Mouse (Mus musculus) layer of hippocampus, adult 2 months (tissue): ENCODE results near the gene Tm9sf2. TPM values are rescaled to one million over a fixed set of nuclear protein-coding genes. Genes with fewer than 3 reads are reported as not detected.
A peak's percentile ranks its signal among the peaks of the same experiment; 100 is the strongest.

Source experiments
- DNase-seq, 2 experiments: peaks; one replicate each; pipeline ENCODE4 v3.0.0; 2022; ENCODE audit warnings: low spot score in 2 of 2
- H3K27ac ChIP-seq: fragments of 200-600 bp; 2 replicates; pipeline ENCODE4 v1.8.1; 2022
- H3K4me3 ChIP-seq: fragments of 200-600 bp; 2 replicates; pipeline ENCODE4 v1.8.1; 2022; ENCODE audit warnings: mild to moderate bottlenecking
- CTCF ChIP-seq: fragments of 200-600 bp; conservative IDR thresholded peaks from 2 replicates; pipeline ENCODE4 v1.8.1; 2022; ENCODE audit warnings: antibody characterized with exemption, mild to moderate bottlenecking, moderate library complexity
- total RNA-seq, 2 experiments: library from RNA; stranded (reverse); gene quantifications; 2 replicates each; pipeline ENCODE4 v1.2.3; 2021

The Tm9sf2 gene
- total RNA-seq, 2 experiments from 2014 or later = 107 TPM

DNA sequence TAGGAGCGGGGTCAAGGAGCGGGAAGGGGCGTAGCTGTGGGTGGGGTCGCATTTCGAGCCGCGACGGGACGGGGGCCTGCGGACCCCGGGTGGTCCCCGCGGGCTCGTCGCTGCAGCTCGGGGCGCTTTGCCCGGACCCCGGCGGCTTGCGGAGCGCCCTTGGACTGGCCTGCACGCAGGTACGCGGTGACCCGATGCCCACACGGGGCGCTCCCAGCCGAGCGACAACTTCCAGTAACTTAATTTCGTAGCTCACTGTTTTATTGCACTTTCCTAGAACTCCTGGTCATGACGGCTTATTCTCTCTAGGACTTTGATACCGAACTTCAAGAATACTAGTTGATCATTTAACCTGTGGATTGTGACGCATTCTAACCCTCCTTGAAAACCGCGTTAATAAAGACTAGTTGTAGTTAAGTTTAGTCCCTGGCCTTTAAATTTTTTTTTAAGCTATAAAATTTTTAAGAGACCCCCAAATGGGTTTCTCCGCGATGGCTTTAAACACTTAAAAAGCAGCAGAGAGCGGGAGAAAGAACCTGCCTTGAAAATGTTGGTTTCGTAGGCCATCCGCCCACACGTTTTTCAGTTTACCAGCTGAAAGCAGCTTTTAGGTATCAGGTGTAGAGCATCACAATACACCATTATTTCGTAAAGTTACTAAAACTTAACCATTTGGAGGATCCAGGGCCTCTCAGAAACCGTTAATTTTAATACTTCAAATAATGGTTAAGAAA, 810 bp downstream of the Tm9sf2 start:
- peak in 1 of 2 experiments; percentile 15 for DNase-seq
- Histone ChIP-seq H3K4me3 (peak overlapping the region; percentile 98), H3K27ac (peak overlapping the region; percentile 95)
- peak; percentile 48 for TF ChIP-seq CTCF

GRCm38 (mm10) chr14:122111681-122112080, 4.8 kb downstream of the Tm9sf2 start:
- Histone ChIP-seq H3K27ac (no peak overlapping the region), H3K4me3 (no peak overlapping the region)
- peak; percentile 75 for TF ChIP-seq CTCF
- no peak for DNase-seq

DNA sequence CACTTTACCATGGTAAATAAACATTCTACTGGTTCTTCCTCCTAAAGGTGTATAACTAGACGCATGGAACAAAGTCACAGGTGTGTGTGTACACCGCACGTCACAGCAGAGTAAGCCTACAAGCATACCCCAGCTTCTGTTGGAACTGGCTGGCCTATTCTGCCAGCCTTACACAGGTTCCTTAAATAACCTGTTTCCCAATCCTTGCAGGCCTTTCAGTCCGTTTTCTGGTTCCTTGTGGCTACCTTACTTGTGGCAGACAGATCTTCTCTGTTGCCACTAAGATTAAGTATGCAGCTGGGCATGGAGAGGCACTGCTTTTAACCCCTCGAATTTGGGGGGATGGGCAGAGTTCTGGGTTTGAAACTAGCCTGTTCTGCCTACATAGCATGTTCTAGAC, 5.5 kb downstream of the Tm9sf2 start:
- no peak for TF ChIP-seq CTCF

GRCm38 (mm10) chr14:122116200-122116599, 9.4 kb downstream of the Tm9sf2 start:
- no peak overlapping the region for H3K4me3 ChIP-seq
- no peak overlapping the region for H3K27ac ChIP-seq
- TF ChIP-seq CTCF = no peak
- no peak for DNase-seq

More for the DNA sequence above, 5.5 kb downstream of the Tm9sf2 start:
- no peak for DNase-seq
- no peak overlapping the region for H3K27ac ChIP-seq
- no peak overlapping the region for H3K4me3 ChIP-seq

- DNase-seq = peak in 1 of 2 experiments; percentile 26
- H3K27ac ChIP-seq = no peak overlapping the region
- TF ChIP-seq CTCF = peak; percentile 80
- no peak overlapping the region for H3K4me3 ChIP-seq
Measured at GRCm38 (mm10) chr14:122130111-122130797, 23.4 kb downstream of the Tm9sf2 start.

DNA sequence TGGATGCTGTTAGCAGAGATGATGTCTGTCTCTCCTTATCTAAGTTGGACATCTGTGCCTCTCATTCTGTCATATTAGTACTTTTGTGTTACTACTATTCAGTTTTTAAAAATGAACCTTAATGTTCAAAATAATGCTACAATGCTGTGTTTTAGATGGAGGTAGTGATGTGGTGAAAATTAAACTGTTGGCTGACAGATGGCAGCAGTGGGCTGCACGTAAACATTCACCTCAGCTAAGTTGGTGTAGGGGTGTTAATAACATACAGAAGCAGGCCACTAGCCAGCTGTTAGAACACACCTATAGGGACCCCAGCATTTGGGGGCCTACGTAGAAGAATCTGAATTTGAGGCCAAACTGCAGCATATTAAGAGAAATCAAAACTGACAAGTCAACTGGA, 24.8 kb downstream of the Tm9sf2 start:
- H3K4me3 ChIP-seq = no peak overlapping the region
- DNase-seq = no peak
- peak; percentile 47 for TF ChIP-seq CTCF
- no peak overlapping the region for H3K27ac ChIP-seq

DNA sequence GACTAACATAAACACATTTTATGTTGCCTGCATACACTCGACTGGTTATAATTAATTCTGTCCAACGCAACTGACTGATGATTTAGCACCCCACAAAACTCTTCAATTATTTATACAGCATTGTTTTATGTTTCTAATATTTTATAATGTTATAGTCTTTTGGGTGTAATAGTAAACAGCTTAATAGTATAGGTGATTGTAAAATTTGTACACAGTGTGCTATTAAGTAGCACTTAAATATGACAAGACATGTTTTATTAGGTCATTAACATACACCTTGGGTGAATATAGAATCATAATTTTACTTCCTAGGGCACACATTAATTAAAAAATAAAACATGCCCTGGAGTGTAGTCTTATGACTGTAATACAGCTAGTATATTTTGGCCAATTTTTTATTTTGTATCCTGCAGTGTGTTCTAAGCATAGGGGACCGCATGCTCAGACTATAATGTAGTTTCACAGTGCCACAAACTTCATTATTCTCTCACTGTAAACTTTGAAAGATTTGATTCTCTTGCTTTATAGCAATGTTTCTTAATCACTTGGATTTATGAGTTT, 29.6 kb downstream of the Tm9sf2 start:
- no peak overlapping the region for H3K27ac ChIP-seq
- DNase-seq = no peak
- no peak for TF ChIP-seq CTCF
- H3K4me3 ChIP-seq = no peak overlapping the region

DNA sequence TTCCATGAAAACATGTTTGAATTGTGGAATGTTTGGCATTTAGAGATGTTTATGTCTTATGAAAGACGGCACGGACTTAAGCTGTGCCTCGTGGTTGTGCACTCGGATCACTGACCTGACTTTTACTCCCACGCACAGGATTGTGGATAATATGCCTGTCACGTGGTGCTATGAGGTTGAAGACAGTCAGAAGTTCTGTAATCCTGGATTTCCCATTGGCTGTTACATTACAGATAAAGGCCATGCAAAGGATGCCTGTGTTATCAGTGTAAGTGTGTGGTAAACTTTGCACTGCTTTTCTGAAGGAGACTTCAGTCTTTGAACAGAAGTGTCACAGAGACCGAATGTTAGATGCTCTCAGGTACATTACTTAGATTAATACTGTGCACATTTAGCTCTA, 30.4 kb downstream of the Tm9sf2 start:
- no peak for DNase-seq
- TF ChIP-seq CTCF = no peak
- no peak overlapping the region for H3K27ac ChIP-seq
- no peak overlapping the region for H3K4me3 ChIP-seq

DNA sequence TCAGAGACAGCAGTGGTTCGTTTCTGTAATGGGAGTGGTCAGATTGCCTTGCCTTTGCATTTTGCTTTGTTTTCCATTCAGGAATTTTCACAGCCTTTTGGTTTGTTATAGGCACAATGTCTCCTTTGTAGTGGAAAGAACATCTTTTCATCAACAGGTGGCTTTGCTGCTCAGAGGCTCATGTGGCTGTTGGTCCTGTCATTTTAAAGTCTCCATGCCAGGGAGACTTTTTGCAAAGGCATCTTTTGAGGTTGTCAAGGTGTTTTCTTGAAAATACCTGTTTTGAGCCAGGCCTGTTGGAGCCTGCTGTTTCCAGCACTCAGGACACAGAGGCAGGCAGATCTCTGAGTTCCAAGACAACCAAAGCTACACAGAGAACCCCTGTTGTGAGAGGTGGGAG, 33.3 kb downstream of the Tm9sf2 start:
- Histone ChIP-seq H3K27ac (no peak overlapping the region), H3K4me3 (no peak overlapping the region)
- DNase-seq = no peak
- no peak for TF ChIP-seq CTCF

GRCm38 (mm10) chr14:122143585-122144269, 36.9 kb downstream of the Tm9sf2 start:
- no peak for DNase-seq
- Histone ChIP-seq H3K4me3 (no peak overlapping the region), H3K27ac (no peak overlapping the region)
- no peak for TF ChIP-seq CTCF

DNA sequence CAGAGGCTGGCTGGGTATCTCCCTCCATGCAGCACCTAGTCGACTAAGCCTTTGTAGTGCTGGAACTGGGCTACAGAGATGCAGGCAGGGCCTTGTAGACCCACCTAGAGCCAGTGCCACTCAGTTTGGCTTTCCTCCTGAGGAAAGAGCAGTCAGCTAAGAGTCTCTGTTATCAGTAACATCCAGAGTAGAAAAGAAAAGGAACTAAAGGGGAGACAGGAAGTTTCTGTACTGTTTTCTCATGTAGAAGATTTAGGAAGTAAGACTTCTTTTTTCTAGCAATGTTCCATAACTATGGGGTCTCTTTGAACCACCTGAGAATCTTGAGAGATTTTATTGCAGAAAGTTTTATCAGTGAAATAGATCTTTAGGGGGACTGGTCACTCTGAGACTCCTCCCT, 38.5 kb downstream of the Tm9sf2 start:
- no peak overlapping the region for H3K27ac ChIP-seq
- no peak for TF ChIP-seq CTCF
- no peak for DNase-seq
- H3K4me3 ChIP-seq = no peak overlapping the region

GRCm38 (mm10) chr14:122150616-122151015, 43.8 kb downstream of the Tm9sf2 start:
- TF ChIP-seq CTCF = no peak
- DNase-seq = no peak
- H3K4me3 ChIP-seq = no peak overlapping the region
- H3K27ac ChIP-seq = no peak overlapping the region

DNA sequence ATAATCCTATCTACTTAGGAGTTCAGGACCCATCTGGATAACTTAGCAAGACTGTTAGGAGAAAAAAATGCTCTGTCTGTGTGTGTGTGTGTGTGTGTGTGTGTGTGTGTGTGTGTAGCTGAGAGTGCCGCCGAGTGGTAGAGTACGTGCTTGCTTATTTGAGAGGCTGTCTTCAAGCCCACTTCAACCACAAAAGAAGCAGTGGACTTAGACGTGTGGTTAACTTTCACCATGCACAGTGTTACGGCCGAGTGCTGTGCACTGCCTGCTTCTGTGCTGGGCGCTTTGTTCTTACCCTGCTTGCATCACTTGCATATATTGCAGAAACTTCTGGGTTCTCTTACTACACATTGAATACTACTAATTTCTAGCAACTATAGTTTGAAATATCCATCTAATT, 50.9 kb downstream of the Tm9sf2 start:
- Histone ChIP-seq H3K4me3 (no peak overlapping the region), H3K27ac (no peak overlapping the region)
- TF ChIP-seq CTCF = no peak
- DNase-seq = no peak
